Mouse (Mus musculus) cerebellum, adult 18-20 months (tissue): ENCODE data around the gene Chp2.
"Not testable (repeated sequence)": the region's sequence is repeated elsewhere in the genome, so short reads cannot be mapped to it uniquely, and the experiment has no call there.

ENCODE experiments used
- DNase-seq, 2 experiments: peaks; one replicate each; pipeline ENCODE4 v3.0.0; 2021

Chp2 gene

DNA sequence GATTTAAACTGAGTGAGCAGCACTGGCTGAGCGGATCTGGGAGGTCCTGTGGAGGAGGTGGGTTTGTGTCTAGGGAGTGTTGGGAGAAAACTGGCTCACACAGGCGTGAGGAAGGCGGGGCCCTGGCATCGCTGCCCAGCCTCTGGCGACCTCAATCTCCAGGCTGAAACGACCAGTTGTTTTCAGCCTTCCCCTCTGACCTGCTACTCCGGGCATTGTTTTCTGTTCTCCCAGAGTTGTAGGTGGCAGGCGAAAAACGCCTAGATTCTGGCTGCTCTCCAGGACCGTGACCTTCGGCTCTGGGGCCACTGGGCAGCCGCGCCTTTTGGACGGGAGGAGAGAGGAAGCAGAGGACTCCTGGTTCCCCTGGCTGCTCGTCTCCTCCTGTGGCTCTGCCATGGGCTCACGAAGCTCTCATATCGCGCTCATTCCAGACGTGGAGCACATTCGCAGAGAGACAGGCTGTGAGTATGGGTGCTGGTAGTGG is at the start of gene Chp2:
Chp2 (plus strand) TSS at position 182 of the 487 bp plus-strand sequence.
- DNase-seq: no peak

DNA sequence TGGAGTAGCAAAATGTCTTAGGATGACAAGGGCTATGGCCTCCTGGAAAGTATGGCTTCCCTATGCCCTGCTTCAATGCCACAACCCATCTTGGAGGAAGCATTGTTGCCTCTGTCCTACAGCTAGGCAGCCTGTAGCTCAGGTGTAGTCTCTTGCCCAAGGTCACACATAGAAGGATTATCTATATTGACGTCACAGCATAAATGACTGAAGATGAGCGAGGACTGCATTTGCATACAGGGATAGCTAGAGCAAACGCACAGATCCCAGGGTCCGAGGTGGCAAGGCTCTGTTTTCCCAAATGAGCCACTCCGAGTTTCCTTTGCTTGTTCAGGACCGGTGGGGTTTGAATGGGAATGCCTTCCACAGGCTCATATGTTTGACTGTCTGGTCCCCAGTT is 48.6 kb upstream of the Chp2 start:
- DNase-seq: no peak

DNA sequence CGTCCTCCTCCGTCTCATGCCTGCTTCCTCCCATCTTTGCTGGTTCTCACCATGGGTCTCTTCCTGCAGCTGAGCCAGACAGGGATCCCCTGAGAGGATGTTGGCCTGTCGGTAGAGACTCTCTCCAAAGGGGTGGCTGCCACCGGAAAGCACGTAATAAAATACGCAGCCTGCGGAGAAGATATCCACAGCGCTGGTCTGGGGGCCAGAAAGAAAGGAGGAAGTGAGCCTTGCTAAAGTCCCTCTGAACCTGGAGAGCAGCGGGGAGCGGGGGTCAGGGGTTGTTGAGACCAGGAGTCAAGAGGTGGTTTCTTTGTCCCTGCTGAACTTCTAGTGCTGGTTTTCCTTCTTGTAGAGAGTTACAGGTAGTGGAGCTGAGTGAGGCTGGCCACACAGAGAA is 47.7 kb upstream of the Chp2 start:
- DNase-seq: no peak

DNA sequence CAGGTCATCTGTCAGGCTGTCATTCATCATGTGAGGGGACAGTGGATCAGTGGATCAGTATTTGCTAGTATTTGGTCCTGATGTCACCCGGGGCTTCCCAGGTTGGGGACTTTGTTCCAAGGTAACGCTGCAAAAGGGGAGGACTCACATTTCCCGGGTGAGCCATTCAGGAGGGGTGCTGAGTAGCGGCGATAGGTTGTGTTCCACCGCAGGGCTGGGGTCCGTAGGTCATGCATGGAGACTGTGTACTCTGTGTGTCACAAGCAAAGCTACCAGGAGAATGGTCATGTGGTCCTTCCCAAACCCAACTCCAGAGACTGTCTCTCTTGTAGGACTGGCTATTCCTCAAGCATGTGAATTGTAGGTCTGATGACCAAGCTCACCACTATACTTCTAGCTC is 38.6 kb upstream of the Chp2 start:
- DNase-seq: no peak

DNA sequence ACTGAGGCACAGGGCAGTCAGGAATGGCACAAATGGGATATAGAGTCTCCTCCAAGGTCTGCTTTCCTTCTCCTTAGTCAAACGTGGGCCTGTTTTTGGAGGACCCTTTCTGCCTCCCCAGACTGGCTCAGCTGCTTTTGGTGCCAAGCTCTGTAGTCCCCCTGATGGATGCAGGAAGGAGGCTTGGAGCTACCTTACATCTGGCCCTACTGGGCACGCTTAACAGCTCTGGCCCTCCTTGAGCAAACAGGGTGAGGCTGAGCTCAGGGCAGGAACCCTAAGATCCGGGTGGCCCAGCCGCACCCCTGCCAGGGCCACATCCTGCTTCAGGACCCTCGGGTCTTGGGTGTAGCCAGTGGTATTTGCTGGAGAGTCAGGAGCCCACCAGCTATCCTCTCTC is 34.7 kb upstream of the Chp2 start:
- DNase-seq: no peak

DNA sequence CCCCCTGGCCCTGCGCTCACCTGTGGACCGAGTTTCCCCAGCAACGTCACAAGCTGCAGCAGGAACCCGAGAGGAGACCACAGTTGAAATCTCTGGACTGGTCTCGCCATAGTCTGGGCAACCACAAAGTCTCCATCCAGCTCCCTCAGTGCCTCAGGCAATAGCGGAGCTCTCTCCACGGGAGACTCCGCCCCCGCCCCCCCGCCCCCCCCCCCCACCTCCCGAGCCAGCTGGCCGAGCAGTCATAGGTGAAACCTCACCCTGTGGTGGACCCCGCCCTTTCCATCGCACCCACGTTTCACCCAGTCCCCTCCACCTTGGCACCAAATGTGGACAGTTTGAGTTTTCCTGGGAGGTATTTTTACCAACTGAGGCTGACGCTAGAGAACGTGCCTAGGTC is 33.3 kb upstream of the Chp2 start, which contains the start of gene Ern2:
Ern2 (minus strand) TSS at position 165 of the 400 bp plus-strand sequence.
- no peak for DNase-seq

DNA sequence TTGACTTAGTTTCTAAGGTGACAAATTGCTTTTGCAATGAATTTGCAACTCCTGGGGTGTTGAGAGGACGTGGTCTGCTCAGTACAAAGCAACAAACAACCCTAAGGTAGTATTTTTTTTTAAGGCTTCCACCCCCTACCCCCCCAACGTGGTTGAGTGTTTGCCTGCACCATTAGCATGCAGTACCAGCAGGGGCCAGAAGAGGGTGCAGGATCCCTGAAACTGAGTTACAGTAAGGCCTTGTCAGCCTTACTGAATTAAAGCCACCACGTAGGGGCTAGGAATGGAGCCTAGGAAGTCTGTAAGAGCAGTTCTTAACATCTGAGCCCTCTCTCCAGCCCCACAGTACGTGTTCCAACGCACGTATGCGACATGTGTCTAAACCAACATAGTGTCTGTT is 29.8 kb upstream of the Chp2 start:
- peak; percentile 13 to 17 for DNase-seq

DNA sequence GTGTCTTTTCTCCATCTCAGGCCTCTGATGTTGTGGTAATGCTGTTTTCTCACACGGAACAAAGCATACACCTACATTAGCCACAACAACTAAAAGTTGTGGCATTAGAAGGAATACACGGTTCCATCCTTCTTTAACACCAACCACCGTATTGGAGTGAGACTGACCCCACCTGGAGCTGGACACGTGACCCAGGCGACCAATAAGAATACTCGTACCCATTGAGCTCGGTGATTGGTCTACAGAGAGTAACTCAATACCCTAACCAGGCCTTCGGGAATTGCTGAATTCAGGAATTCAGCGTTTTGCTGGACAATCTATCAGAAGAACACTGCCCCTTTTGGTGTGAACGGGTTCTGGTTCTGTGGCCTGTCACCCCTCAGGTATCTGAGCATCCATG is 28.2 kb upstream of the Chp2 start:
- no peak for DNase-seq

DNA sequence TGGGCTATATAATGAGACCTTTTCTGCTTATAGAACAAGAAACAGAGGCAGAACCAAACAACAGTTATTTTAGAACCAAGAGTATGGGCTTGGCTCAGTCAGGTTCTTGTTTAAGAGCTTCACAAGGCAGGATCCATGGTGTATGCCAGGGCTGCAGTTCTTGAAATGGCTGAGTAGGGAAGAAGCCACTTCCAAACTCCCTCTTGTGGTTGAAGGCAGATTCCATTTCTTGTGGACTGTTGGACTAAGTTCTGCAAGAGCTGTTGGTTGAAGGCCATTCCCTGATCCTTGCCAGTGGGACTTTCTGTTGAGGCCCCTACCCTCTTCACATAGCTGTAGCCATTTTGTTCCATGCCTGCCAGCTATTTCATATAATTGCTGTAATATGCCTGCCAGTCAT is 25.4 kb upstream of the Chp2 start:
- no peak for DNase-seq

DNA sequence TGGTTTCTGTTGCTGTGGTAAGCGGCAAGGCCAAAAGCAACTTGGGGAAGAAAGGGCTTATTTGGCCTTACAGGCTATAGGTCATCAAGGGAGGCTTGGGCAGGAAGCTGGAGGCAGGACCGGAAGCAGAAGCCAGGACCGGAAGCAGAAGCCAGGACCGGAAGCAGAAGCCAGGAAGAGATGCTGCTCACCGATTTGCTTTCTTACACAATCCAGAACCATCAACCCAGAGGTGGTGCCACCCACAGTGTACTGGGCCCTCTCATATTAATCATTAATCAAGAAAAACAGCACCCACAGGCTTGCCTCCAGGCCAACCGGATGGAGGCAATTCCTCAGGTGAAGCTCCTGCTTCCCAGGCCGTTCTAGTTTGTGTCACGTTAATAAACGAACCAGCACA is 22.5 kb upstream of the Chp2 start:
- no peak for DNase-seq

DNA sequence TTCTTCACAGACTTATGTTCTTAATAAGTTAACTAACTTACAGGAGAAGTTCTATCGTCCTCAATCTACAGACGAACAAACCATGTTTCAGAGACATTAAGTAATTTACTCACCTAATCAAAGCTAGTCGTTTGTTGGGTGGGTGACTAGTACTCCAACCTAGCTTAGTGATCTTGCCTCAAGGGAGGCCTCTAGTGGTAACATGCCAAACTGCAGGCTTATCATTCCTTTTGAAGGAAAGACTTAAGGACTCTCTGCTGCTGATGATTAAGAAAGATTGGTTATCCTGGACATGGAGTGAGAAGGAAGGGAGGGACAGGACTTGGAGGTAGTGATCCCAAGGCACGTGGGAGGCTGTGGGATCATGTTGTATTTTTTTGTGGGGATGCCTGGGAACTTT is 22.0 kb upstream of the Chp2 start:
- DNase-seq: peak; percentile 41 to 51

DNA sequence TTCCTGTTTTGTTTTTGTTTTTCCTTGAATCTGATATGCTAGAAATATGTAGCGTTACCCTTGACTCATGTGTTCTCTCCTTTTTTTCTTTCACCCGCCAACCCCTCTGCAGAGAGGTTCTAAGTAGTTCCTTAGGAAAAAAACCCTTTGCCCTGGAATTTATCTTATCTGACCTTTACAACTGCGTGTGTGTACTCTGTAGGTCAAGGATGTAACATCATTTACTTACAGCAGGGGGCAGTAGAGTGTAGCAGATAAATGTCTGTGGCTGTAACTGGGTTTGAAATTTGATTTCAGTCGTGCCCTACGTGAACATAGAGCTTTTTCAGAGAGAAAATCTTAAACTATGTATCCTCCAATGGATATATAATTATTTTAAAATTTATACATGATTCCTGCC is 20.0 kb upstream of the Chp2 start:
- DNase-seq: peak; percentile 24 to 29

DNA sequence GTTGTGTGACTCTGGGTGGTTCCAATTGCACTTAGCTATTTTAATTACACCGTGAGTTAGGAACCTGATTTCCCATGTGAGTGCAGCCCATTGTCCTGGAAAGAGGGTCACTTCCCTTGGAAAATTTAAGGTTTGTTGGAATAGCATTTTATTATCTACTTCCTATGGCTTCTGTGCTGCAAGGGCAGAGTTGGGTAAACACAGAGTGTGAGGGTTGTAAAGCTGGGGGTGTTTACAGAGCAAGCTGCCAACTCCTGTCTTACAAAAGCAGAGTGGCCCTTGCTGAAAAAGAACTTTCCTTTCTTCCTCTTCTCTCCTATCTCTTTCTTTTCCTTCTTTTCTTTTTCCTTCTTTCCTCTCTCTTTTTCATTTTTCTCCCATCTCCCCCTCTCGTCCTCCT is 15.4 kb upstream of the Chp2 start:
- DNase-seq: no peak

DNA sequence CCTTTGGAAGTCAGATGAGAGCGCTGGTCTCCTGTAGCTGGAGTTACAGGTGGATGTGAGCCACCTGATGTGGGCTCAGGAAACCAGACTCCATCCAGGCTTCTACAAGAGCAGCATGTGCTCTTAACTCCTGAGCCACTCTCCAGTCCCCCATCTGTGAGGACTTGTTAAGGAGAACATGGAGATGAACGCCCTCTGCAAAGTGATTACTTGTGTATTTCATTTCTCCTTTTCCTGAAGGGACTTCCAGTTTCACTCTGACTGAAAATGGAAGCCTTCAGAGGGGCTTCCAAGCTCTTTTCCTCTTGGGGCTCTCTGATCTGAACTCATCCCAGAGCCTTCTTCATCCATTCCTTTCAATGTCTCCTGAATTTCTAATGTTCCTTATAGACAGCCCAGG is 13.2 kb upstream of the Chp2 start:
- no peak for DNase-seq

DNA sequence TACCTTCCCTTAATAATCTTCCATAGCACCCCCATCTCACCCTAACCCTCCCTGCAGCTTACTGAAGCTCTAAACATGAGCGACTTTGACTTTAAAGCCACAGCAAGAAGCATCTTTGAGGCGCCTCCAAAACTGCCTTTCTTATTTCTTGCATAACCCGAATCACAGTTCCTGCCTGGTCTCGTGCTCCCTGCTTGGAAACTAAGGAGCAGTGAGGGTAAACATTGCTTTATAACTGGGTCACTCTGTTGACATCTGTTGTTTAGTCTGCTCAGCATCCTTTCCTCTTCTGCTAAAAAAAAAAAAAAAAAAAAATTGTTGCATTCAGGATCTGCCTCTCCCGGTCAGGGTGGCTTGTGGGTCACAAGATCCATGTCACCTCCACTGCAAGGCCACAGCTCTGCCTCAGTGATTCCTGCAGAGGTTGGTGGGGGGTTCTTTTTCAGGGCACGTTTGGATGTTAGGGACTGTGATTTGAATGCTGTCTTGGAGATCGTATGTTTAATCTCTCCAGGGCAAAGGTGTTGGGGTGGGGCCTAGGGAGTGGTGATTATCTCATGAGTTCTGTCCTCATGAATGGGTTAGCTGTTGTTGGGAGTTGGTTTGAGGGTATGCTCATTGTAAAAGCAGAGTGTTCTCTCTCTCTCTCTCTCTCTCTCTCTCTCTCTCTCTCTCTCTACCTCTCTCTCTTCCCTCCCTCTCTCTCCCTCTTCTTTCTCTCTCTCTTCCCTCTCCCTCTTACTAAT is 10.8 kb upstream of the Chp2 start:
- DNase-seq: no peak

DNA sequence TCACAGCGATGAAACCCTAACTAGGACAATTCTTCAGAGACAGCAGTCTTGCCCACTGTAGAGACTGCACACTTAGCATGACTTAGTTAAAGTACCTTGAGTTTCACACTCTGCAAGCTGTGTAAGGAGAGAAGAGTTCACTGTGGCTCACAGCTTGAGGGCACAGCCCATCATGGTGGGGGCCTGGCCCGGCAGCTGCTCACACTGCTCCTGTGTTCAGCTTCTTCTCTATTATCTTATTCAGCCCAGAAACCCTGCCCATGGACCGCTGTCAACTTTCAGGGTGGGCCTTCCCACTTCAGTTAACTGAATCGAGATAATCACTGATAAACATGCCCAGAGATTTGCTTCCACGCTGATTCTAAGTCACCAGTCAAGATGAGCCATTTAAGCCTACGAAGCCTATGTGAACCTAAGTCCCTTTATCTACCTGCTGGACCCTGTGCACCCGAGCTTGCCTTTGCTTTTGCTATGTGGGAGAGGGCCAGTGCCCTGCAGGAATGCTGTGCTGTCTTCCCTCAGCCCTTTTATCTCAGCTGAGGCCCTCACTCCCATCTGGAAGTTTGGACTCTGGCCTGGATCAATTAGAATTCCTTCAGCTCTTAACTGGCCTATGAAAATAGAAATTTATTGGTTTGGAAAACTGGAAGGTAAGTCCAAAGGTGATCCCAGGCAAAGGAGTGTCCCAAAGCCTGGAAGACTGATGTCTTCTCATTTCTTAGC is 6.9 kb downstream of the Chp2 start:
- DNase-seq: no peak

DNA sequence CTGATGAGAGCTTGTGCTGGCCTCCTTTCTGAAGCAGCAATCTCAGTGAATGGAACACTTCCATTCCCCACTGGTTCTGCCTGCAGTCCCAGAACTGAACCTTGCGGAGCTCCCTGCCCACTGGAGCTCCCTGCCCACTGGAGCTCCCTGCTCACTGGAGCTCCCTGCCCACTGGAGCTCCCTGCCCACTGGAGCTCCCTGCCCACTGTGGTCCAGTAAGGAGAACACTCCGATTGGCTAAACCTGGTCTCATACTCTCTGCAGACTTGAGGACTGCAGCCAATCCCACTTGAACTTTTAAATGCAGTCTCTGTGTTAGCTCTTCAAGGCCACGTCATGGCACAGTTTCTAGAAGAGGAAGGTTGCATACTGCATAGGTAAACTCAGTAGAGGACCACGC is 7.4 kb downstream of the Chp2 start:
- DNase-seq: no peak

DNA sequence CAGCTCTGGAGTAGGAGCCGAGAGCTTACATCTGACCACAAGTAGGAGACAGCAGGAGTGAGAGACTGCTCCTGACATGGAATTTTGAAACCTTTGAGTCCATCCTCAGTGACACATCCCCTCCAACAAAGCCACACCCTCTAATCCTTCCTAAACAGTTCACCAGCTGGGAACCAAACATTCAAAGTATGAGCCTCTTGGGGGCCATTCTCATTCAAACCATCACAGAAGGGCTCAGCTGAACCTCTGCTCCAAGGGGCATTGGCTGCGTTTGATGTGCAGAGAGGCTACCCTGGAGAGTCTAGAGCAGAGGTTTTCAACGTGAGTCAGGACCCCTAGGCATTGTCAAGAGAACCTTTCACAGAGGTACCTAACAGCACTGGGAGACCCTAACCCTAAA is 10.0 kb downstream of the Chp2 start:
- no peak for DNase-seq

DNA sequence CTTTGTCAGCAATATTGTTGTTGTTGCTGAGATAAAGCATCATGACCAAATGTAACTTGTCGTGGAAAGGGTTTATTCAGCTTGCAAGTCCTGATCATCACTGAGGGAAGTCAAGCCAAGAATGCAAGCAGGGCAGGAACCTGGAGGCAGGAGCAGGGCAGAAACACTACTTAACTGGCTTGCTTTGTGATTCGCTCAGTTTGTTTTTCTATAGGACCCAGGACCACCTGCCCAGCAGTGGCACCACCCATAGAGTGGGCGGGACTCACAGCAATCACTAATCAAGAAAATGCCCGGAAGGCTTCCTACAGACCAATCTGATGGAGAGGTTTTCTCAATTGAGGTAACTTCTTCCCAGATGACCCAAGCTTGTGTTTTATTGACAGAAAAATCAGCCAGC is 10.6 kb downstream of the Chp2 start:
- no peak for DNase-seq

DNA sequence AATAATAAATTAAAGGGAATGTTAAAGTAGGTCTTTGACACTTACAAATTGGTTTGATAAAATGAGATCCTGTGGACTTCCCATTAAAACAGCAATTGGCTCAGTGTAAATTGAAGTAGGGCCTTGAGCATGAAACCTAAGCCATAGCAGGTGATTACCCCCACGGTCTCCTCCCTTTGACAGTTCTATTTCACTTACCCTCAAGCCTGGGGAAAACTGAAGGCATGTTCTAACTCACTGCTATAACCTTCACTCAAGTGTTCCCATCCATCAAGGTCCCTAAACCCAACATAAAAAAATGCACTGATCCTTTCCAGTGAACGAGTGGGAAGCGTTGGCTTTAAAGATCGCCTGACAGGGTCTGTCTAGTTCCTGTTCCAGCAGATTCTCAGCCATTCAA is 11.6 kb downstream of the Chp2 start:
- no peak for DNase-seq

DNA sequence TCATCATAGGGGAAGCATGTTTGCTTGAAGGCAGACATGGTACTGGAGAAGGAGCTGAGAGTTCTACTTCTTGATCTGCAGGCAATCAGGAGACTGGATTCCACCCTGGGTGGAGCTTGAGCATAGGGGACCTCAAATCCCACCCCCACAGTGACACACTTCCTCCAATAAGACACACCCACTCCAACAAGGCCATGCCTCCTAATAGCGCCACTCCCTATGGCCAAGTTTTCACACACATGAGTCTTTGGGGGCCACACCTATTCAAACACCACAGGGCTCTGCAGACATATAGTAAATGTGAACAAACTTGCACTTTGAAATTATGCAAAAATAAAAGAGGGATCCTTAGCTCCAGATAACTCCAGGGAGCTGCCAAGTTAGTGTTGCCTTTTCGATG is 19.6 kb downstream of the Chp2 start:
- DNase-seq: no peak

DNA sequence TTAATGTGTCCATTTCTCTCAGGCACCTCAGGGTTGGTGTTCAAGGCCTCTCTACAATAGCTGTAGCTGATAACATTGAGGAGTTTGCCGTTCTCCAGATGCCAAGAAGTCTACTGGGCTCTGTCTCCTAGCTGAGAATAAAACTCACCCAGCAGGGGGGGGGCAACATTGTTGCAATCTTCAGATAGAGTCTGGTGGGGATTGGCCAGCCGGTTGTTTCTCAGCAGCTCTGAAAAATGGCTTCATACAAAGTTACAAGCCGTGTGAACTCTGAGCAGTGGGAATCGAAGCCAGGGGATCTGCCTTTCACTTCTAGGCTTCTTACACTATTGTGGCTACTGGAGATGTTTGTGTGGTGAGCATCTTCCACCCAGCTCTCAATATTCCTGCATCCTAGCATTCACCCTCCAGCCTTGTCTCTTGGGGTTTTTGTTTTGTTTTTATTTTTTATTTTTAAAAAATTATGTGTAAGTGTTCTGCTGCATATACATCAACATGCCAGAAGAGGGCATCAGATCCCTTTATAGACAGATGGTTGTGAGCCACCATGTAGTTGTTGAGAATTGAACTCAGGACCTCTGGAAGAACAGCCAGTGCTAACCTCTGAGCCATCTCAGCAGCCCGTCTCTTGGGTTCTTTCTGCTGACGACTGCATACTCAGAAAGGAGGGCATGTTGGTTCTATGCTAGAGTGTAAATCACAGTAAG is 21.3 kb downstream of the Chp2 start:
- no peak for DNase-seq

DNA sequence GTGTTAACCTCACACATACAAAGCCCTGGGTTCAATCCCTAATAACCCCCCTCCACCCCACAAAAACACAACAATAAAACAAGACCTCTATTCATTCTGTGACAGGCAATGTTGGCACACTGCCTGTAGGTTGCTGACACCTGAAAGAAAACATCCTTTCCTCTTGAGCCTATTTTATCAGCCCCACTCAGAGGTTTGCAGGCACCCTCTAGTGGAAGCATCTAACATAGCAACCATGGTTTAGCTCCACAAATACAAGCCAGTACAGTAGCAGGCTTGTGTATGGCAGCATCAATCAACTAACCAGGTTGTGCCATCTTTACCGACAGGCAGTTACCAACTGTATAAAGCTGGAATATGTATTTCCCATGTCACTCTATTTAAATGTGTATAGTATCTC is 23.0 kb downstream of the Chp2 start:
- DNase-seq: peak; percentile 37 to 53

DNA sequence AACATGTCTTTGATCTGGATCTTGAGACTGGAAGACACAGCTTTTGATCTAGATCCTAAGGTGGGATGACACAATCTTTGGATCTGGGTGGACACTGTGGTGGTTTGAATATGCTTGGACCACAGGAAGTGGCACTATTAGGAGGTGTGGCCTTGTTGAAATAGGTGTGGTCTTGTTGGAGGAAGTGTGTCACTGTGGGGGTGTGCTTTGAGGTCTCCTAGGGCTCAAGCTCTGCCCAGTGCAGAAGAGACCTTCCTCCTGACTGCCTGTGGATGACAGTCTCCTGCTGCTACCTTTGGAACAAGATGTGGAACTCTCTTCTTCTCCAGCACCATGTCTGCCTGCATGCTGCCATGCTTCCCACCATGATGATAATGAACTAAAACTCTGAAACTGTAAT is 23.4 kb downstream of the Chp2 start:
- DNase-seq: not testable (repeated sequence)
